Mouse (Mus musculus) midbrain, embryonic 15.5 days (tissue): ENCODE results near the gene Ghdc. TPM values are rescaled to one million over a fixed set of nuclear protein-coding genes. Genes with fewer than 3 reads are reported as not detected.
A peak's percentile ranks its signal among the peaks of the same experiment; 100 is the strongest.

Experiments
- ATAC-seq: fragments of 200-750 bp; cut with Nextera tagmentation; replicated peaks from 2 replicates; pipeline ENCODE4 v1.8.0; 2017; ENCODE audit warnings: moderate TSS enrichment
- H3K27ac ChIP-seq: fragments of 300-500 bp; sonication (generic); 2 replicates; pipeline ENCODE4 v1.5.1; 2015; ENCODE audit warnings: mild to moderate bottlenecking, inconsistent platforms
- H3K27me3 ChIP-seq: fragments of 300-500 bp; sonication (generic); replicated peaks from 2 replicates; pipeline ENCODE4 v1.6.1; 2015; ENCODE audit warnings: inconsistent platforms
- H3K36me3 ChIP-seq: fragments of 300-500 bp; sonication (generic); replicated peaks from 2 replicates; pipeline ENCODE4 v1.6.1; 2015; ENCODE audit warnings: inconsistent platforms
- H3K4me1 ChIP-seq: fragments of 300-500 bp; sonication (generic); 2 replicates; pipeline ENCODE4 v1.6.1; 2015; ENCODE audit warnings: inconsistent platforms
- H3K4me2 ChIP-seq: fragments of 300-500 bp; sonication (generic); 2 replicates; pipeline ENCODE4 v1.6.1; 2015; ENCODE audit warnings: inconsistent platforms, mild to moderate bottlenecking, moderate library complexity
- H3K4me3 ChIP-seq: fragments of 300-500 bp; sonication (generic); 2 replicates; pipeline ENCODE4 v1.5.1; 2015; ENCODE audit warnings: mild to moderate bottlenecking, inconsistent platforms
- H3K9ac ChIP-seq: fragments of 300-500 bp; sonication (generic); 2 replicates; pipeline ENCODE4 v1.6.1; 2015; ENCODE audit warnings: mild to moderate bottlenecking, inconsistent platforms
- H3K9me3 ChIP-seq: fragments of 300-500 bp; sonication (generic); 2 replicates; pipeline ENCODE4 v1.6.1; 2016; ENCODE audit warnings: inconsistent platforms
- WGBS: fragments of 180-500 bp; shearing (Covaris S2); methylation state at CpG from one replicate; pipeline ENCODE4 v1.1.7; 2015; ENCODE audit warnings: mixed read lengths; 5-methylcytosine and 5-hydroxymethylcytosine counted together
- polyA plus RNA-seq: library from polyadenylated mRNA; unstranded; fragments of >200 nt; fragmentation: Nextera tagmentation; extraction: Ambion mirVana; gene quantifications from 2 replicates; pipeline ENCODE4 v1.2.1, GENCODE M21; 2015

The Ghdc gene
- polyA plus RNA-seq: 5.7 and 6.4 TPM in 2 replicates

DNA sequence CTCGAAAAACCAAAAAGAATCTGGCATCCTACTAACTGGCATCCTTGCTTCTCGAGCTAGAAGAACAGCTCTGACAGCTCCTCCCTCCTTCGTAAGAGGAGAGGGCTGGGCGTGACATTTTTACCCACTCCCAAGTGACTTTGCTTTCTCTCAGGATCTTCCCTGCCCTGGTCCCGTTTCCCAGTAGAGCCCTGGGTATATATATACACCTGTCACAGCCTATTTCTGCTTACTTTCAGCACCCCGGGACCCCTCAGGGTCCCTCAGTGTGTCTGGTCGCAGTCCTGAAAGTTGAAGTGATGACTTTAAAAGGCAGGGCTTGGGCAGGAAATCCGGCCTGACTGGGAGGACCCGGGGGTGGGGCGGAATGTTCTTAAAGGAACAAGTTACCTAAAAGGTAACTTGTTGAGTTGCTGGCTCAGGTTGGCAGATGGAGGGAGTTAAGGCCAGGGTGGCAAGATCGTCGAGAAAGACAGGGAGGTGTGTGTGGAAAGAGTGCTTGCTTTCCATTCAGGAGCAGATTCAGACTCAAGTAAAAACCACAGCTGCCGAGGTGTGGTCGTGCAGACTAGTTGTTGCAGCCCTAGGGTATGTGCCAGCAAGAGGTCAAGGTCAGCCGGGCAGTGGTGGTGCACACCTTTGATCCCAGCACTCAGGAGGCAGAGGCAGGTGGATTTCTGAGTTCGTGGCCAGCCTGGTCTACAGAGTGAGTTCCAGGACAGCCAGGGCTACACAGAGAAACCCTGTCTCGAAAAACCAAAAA lies at the start of gene Ghdc:
TSS of gene Ghdc (minus strand) at position 312 of the 763 bp plus-strand sequence.
- Histone ChIP-seq H3K4me3 (peak within 1 kb of the TSS; percentile 47), H3K4me1 (peaks cover 6% of the 10 kb centered on the region; the same call in 1 of the 2 replicates), H3K9ac (peak within 1 kb of the TSS; percentile 42), H3K4me2 (peak within 1 kb of the TSS; percentile 54), H3K9me3 (no peaks in the 10 kb centered on the region), H3K36me3 (no peaks in the 10 kb centered on the region), H3K27ac (no peak within 1 kb of the TSS), H3K27me3 (no peaks in the 10 kb centered on the region)
- ATAC-seq: no peak
- WGBS: 27% methylated on average over 17 of the region's 17 CpGs

DNA sequence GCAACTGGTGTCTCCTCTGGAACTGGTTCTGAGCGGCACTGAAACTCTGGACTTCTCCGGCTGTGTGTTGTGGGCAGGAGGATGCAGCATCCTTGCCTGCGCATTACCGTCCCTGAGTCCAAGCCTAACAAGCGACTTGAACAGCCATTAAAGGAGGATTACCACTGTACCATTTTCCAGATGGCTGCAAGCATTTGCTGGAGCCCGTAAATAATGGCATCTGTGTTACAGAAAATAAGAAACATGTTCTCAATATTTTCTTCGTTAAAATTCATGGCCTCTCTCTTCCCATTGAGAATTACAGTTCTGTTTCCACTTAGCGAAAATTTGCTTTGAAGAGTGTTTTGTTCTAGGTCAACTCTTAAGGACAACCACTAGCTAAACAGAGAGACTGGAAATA lies 49.3 kb upstream of the Ghdc start:
- WGBS: 80% methylated on average over 8 of the region's 8 CpGs
- H3K9me3 ChIP-seq: no peaks in the 10 kb centered on the region

DNA sequence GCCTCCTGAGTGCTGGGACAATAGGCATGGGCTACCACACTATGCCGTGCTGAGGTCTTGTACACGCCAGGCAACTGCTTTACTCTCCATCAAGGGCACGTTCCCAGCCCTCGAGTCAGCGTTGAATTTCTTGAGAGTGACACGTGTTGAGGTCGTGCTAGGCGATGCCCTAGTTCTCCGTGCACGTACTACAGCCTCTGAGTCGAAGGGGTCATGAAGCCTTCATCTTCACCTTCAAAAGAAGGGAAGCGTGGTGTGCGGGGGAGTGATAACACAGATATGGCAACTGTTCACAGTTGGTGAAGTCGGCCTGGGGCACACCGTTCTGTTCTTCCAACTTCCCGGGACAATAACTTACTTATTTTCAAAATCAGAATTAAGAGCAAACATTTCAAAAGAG lies 48.9 kb upstream of the Ghdc start:
- 93% methylated on average over 16 of the region's 16 CpGs for WGBS
- no peaks in the 10 kb centered on the region for H3K27me3 ChIP-seq
- ATAC-seq: no peak
- H3K9ac ChIP-seq: no peak overlapping the region
- H3K4me3 ChIP-seq: no peak overlapping the region
- no peaks in the 10 kb centered on the region for H3K36me3 ChIP-seq
- no peaks in the 10 kb centered on the region for H3K4me1 ChIP-seq
- no peaks in the 10 kb centered on the region for H3K9me3 ChIP-seq
- H3K27ac ChIP-seq: no peak overlapping the region
- no peak overlapping the region for H3K4me2 ChIP-seq

More for the DNA sequence above, 49.3 kb upstream of the Ghdc start:
- Histone ChIP-seq H3K27me3 (no peaks in the 10 kb centered on the region), H3K27ac (no peak overlapping the region), H3K4me2 (no peak overlapping the region), H3K36me3 (no peaks in the 10 kb centered on the region), H3K9ac (no peak overlapping the region), H3K4me3 (no peak overlapping the region), H3K4me1 (no peaks in the 10 kb centered on the region)
- ATAC-seq: no peak

DNA sequence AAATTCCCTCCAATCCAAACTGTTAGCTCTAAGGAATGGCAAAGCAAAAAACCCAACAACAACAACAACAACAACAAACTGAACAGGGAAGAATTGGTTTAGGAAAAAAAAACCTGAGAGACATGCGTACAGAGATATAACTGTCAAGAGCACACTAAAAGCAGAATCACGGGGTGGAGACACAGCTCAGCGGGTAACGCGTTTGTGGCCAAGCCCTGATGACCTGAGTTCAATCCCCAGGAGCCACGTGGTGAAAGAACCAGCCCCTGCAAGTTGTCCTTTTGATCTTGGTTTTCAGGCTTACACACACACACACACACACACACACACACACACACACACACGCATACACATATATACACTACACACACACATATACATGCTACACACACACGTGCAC lies 48.3 kb upstream of the Ghdc start:
- H3K9ac ChIP-seq: no peak overlapping the region
- ATAC-seq: no peak
- no peak overlapping the region for H3K4me3 ChIP-seq
- no peaks in the 10 kb centered on the region for H3K9me3 ChIP-seq
- 78% methylated on average over 8 of the region's 8 CpGs for WGBS
- no peaks in the 10 kb centered on the region for H3K36me3 ChIP-seq
- H3K27me3 ChIP-seq: no peaks in the 10 kb centered on the region
- H3K4me1 ChIP-seq: no peaks in the 10 kb centered on the region
- no peak overlapping the region for H3K4me2 ChIP-seq
- no peak overlapping the region for H3K27ac ChIP-seq

DNA sequence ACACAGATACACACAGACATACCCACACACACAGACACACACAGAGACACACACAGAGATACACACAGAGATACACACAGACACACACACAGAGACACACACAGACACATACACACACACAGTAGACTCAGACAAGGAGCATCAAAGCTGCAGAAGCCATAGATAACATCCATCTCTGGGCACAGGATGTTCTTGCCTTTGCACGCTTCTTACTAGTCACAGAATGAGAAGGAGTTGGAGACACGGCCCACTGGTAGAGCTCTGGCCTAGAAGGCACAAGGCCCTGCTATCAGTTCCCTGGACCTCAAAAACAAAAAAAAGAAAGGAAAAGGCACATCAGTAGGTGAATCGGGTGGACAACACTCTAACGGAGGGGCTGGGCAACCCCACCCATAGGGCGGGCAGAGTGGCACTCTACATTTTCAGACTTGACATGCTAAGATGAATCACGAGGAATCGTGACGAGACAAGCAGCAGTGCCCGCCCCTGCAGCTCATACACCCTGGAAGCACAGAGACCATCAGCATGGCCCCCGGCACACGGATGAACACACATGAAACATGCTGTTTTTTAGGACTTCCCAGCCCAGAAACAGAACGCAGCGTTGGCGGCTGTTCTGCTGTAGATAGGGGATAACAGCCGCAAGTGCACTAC lies 47.7 kb upstream of the Ghdc start:
- Histone ChIP-seq H3K9me3 (no peaks in the 10 kb centered on the region), H3K4me3 (no peak overlapping the region), H3K4me1 (no peaks in the 10 kb centered on the region), H3K36me3 (no peaks in the 10 kb centered on the region), H3K4me2 (no peak overlapping the region), H3K9ac (no peak overlapping the region), H3K27me3 (no peaks in the 10 kb centered on the region), H3K27ac (no peak overlapping the region)
- WGBS: 93% methylated on average over 15 of the region's 15 CpGs
- ATAC-seq: no peak

DNA sequence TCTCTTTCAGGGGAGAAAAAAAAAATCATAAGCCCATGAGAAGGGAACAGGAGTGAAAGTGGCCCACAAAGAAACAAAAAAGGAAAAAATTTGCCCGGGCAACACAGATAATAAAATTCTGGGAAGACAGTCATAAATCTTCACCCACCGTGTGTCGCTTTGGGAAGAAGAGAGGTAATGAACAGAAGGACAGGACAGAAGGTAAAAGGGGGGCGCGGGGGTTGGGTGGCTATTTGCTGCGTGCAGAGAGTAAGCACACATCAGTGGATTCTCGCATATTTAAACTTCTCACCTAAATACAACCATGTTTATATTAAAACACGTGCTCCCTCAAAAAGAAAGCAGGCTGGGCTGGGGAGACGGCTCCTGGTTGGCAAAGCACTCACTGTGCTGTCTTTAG lies 46.6 kb upstream of the Ghdc start:
- Histone ChIP-seq H3K9me3 (no peaks in the 10 kb centered on the region), H3K4me3 (no peak overlapping the region), H3K27ac (no peak overlapping the region), H3K4me2 (no peak overlapping the region), H3K4me1 (no peaks in the 10 kb centered on the region), H3K9ac (no peak overlapping the region), H3K27me3 (no peaks in the 10 kb centered on the region), H3K36me3 (no peaks in the 10 kb centered on the region)
- ATAC-seq: no peak
- 83% methylated on average over 9 of the region's 9 CpGs for WGBS

DNA sequence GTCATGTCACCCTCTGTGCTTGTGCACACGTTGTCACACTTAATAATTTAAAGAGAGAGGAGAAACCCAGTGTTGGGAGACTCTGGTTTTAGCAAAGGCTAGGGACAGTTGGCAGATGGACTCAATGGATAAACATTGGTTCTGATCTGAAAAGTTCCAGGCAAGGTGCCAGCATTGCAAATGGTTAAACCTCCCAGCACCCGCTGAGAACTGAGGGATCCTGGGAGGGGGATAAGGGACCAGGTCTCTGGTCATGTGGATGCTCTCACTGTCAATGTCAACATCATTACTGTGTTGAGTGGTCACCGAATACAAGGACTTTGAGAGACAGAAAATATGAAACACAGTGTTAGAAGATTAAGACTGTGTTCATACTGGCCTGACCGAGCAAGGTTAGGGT lies 46.0 kb upstream of the Ghdc start:
- H3K9ac ChIP-seq: no peak overlapping the region
- no peaks in the 10 kb centered on the region for H3K27me3 ChIP-seq
- H3K36me3 ChIP-seq: no peaks in the 10 kb centered on the region
- H3K27ac ChIP-seq: no peak overlapping the region
- no peaks in the 10 kb centered on the region for H3K9me3 ChIP-seq
- no peaks in the 10 kb centered on the region for H3K4me1 ChIP-seq
- no peak overlapping the region for H3K4me3 ChIP-seq
- no peak overlapping the region for H3K4me2 ChIP-seq
- ATAC-seq: no peak
- WGBS: 71% methylated on average over 4 of the region's 4 CpGs

DNA sequence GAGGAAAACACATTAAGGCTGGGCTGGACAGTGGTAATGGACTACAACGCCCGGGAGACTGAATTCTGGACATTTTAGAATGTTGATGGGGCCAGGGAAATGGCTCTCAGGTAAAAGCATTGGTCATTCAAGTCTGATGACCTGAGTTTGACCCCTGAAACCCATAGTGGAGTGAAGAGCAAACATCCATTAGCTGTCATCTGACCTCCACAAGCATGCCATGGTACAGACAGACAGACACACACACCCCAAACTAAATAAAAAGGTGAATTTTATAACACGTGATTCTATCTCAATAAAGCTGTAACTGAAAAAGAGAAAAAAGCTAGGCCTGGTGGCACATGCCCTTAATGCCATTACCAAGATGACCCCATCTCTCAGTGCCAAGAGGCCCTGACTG lies 45.6 kb upstream of the Ghdc start:
- Histone ChIP-seq H3K4me1 (no peaks in the 10 kb centered on the region), H3K27ac (no peak overlapping the region), H3K27me3 (no peaks in the 10 kb centered on the region), H3K9me3 (no peaks in the 10 kb centered on the region), H3K9ac (no peak overlapping the region), H3K4me3 (no peak overlapping the region), H3K4me2 (no peak overlapping the region), H3K36me3 (no peaks in the 10 kb centered on the region)
- WGBS: 93% methylated on average over 3 of the region's 3 CpGs
- ATAC-seq: no peak

DNA sequence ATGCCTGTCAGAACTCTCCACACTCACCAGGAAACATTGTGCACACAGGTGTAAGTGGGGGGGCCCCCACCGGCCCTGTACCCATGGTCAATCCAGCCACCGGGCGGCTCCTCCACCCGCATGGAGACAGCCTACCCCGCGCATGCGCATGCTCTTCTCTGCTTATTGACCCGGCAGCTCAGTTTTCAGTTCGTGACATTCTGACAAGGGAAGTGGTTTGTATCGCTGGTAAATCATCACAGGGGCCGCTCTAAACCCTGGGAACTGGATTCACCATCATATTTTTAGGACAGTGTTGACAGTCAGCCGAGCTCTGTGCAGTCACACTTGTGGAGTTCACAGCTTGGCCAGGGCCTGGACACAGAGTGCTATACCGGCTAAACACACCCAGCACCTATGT lies 43.7 kb upstream of the Ghdc start:
- Histone ChIP-seq H3K4me3 (no peak overlapping the region), H3K4me1 (no peaks in the 10 kb centered on the region), H3K9ac (no peak overlapping the region), H3K27ac (no peak overlapping the region), H3K9me3 (no peaks in the 10 kb centered on the region), H3K27me3 (no peaks in the 10 kb centered on the region), H3K36me3 (no peaks in the 10 kb centered on the region), H3K4me2 (no peak overlapping the region)
- WGBS: 71% methylated on average over 13 of the region's 13 CpGs
- ATAC-seq: no peak

DNA sequence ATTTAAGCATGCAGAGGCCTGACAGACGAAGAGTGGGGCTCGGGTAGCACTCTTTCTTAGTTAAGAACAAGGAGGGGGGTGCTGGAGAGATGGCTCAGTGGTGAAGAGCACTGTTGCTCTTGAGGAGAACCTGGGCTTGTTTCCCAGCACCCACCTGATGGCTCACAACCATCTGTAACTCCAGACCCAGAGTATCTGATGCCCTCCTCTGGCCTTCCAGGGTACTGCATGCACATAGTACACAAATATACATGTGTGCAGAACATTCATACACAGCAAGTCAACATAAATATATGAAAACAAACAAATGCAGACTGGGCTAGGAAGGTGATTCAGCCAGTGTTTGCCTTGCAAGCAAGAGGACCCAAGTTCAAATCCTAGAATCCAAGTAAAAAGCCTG lies 40.4 kb upstream of the Ghdc start:
- Histone ChIP-seq H3K4me3 (no peak overlapping the region), H3K4me1 (no peaks in the 10 kb centered on the region), H3K27ac (no peak overlapping the region), H3K36me3 (no peaks in the 10 kb centered on the region), H3K4me2 (no peak overlapping the region), H3K9ac (no peak overlapping the region), H3K9me3 (no peaks in the 10 kb centered on the region), H3K27me3 (no peaks in the 10 kb centered on the region)
- WGBS: 94% methylated on average over 2 of the region's 2 CpGs
- ATAC-seq: no peak

DNA sequence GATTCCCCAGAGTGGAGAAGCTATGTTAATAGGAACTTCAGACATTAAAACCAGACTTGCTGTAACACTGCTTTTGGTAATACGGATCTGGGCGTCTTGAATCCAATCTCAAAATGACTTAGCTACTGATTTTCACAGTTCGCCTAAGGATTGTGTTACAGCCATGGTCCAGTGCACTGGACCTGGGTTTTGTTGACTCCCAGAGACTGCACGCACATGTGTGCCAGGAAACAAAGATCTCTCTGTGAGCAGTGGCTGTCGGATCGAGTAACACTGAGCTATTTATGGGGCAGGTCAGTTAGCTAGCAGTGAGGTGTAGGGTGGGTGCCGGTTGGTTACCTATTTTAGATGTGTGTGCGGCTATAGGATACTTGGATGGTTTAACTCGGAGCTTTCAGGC lies 39.8 kb upstream of the Ghdc start:
- no peaks in the 10 kb centered on the region for H3K4me1 ChIP-seq
- H3K4me3 ChIP-seq: no peak overlapping the region
- WGBS: 89% methylated on average over 9 of the region's 9 CpGs
- no peak overlapping the region for H3K27ac ChIP-seq
- H3K9me3 ChIP-seq: no peaks in the 10 kb centered on the region
- H3K4me2 ChIP-seq: no peak overlapping the region
- no peak for ATAC-seq
- H3K9ac ChIP-seq: no peak overlapping the region
- no peaks in the 10 kb centered on the region for H3K27me3 ChIP-seq
- no peaks in the 10 kb centered on the region for H3K36me3 ChIP-seq

DNA sequence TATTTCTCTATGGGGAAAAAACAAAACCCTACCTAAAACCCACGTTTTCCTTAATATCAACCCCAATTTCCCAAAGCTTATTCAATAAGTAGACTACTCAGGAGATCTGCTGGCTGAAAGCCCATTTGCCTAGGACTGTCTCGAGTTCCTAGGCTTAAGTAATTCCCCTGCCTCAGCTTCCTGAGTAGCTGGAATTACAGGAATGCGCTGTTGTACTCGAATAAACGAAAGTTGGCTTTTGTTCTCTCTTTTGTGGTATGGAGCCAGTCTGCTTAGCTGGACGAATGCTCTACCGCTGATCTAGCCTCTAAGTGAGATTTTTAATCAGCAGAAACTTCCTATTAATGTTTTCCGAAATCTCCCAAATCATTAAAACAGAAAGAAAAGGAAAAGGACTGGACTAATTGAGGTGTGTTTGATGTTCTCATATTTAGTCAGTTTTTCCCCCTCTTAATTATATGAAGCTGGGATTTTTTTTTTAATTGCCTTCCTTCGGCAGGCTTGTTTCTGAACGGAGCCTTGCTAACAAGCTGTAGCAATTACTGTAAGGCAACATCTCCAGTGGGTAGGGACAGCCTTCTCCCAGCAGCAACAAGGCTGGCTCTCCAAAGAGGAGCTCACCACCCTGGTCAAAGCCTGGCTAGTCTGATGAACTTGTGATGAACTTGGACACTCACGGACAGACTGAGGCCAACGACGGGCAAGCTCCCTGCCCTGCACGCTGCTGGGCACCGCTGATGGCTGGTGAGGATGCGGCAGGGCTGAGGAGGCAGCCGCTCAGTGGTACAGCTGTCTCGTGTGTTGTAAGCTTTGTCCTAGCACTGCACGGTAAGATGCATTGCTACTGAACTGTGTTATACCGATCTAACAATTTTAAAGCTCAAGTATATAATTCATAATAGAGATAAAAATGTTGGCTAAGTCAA lies 35.9 kb upstream of the Ghdc start:
- H3K27ac ChIP-seq: no peak overlapping the region
- WGBS: 67% methylated on average over 20 of the region's 20 CpGs
- ATAC-seq: no peak
- no peaks in the 10 kb centered on the region for H3K9me3 ChIP-seq
- H3K4me2 ChIP-seq: no peak overlapping the region
- no peaks in the 10 kb centered on the region for H3K4me1 ChIP-seq
- H3K36me3 ChIP-seq: peaks cover 11% of the 10 kb centered on the region; the same call in 1 of the 2 replicates
- no peak overlapping the region for H3K9ac ChIP-seq
- H3K4me3 ChIP-seq: no peak overlapping the region
- no peaks in the 10 kb centered on the region for H3K27me3 ChIP-seq
